Mouse (Mus musculus) lung, postnatal 0 days (tissue): ENCODE data around the gene Olfr1085. TPM values are rescaled to one million over a fixed set of nuclear protein-coding genes. Genes with fewer than 3 reads are reported as not detected.
"Not testable (repeated sequence)": the region's sequence is repeated elsewhere in the genome, so short reads cannot be mapped to it uniquely, and the experiment has no call there.

Experiments used
- ATAC-seq: fragments of 200-750 bp; cut with Nextera tagmentation; 2 replicates; pipeline ENCODE4 v1.8.0; 2017; ENCODE audit warnings: moderate library complexity
- DNase-seq: peaks from one replicate; pipeline ENCODE4 v3.0.0-alpha.2; 2016; ENCODE audit warnings: low spot score
- H3K27ac ChIP-seq: fragments of 300-500 bp; sonication (generic); 2 replicates; pipeline ENCODE4 v1.5.1; 2014; ENCODE audit warnings: antibody characterized with exemption, mild to moderate bottlenecking, low read length, mixed read lengths
- H3K27me3 ChIP-seq: fragments of 300-500 bp; sonication (generic); replicated peaks from 2 replicates; pipeline ENCODE4 v1.6.1; 2014; ENCODE audit warnings: low read length, mixed read lengths; ENCODE audit not compliant: insufficient read depth
- H3K36me3 ChIP-seq: fragments of 300-500 bp; sonication (generic); 2 replicates; pipeline ENCODE4 v1.6.1; 2014; ENCODE audit warnings: low read length, mixed read lengths; ENCODE audit not compliant: insufficient read depth
- H3K4me1 ChIP-seq: fragments of 300-500 bp; sonication (generic); 2 replicates; pipeline ENCODE4 v1.6.1; 2014; ENCODE audit warnings: antibody characterized with exemption, low read depth, low read length, mixed read lengths; ENCODE audit not compliant: insufficient read depth
- H3K4me2 ChIP-seq: fragments of 300-500 bp; sonication (generic); replicated peaks from 2 replicates; pipeline ENCODE4 v1.6.1; 2014; ENCODE audit warnings: low read depth, mild to moderate bottlenecking, low read length, moderate library complexity, mixed read lengths
- H3K4me3 ChIP-seq: fragments of 300-500 bp; sonication (generic); 2 replicates; pipeline ENCODE4 v1.5.1; 2014; ENCODE audit warnings: low read depth, low read length
- H3K9ac ChIP-seq: fragments of 300-500 bp; sonication (generic); replicated peaks from 2 replicates; pipeline ENCODE4 v1.6.1; 2014; ENCODE audit warnings: low read depth, mild to moderate bottlenecking
- H3K9me3 ChIP-seq: fragments of 300-500 bp; sonication (generic); 2 replicates; pipeline ENCODE4 v1.6.1; 2016; ENCODE audit warnings: low read length, mixed read lengths
- CTCF ChIP-seq: IDR thresholded peaks from 2 replicates; pipeline ENCODE4 v1.5.1; 2016; ENCODE audit warnings: antibody characterized with exemption, mild to moderate bottlenecking
- EP300 ChIP-seq: IDR thresholded peaks from 2 replicates; pipeline ENCODE4 v1.6.1; 2016; ENCODE audit warnings: antibody characterized with exemption, mild to moderate bottlenecking, control low read depth
- WGBS: fragments of 180-500 bp; shearing (Covaris S2); extraction: QIAGEN DNeasy Blood & Tissue Kit; methylation state at CpG from one replicate; pipeline ENCODE4 v1.1.7; 2014; 5-methylcytosine and 5-hydroxymethylcytosine counted together
- polyA plus RNA-seq: library from polyadenylated mRNA; unstranded; fragments of >200 nt; fragmentation: Nextera tagmentation; extraction: Ambion mirVana; gene quantifications from 2 replicates; pipeline ENCODE4 v1.2.1, GENCODE M21; 2015

The Olfr1085 gene
- polyA plus RNA-seq: not detected in 2 replicates

DNA sequence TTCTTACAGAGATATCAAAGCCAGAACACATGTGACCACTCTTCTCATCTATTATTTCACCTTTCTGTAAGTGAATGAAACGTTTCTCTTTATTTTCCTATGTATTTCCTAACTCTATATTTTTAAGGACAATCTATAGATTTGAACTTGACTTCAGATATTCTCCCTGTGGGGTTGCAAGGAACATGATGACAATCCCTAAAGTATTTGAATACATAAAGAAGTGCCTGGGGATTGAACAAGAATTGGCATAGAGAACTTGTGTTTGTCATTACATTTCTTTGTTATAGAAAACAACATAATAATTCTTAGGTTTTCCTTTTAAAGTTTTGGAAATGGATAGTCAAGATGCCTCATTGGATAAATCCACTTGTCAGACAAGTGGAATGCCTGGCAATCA lies at the start of gene Olfr1085:
Gene Olfr1085 (minus strand): TSS at position 101 of the 400 bp plus-strand sequence.
- Histone ChIP-seq H3K4me1 (no peaks in the 10 kb centered on the region), H3K27ac (no peak within 1 kb of the TSS), H3K4me2 (no peak within 1 kb of the TSS), H3K4me3 (no peak within 1 kb of the TSS), H3K9me3 (no peaks in the 10 kb centered on the region), H3K36me3 (no peaks in the 10 kb centered on the region), H3K27me3 (no peaks in the 10 kb centered on the region), H3K9ac (no peak within 1 kb of the TSS)
- TF ChIP-seq EP300 (no peak), CTCF (no peak)
- DNase-seq (no peak), ATAC-seq (no peak)
- 14% methylated on average over 1 of the region's 1 CpGs for WGBS

GRCm38 (mm10) chr2:86698295-86698694 lies 36.5 kb upstream of the Olfr1085 start, which contains the start of gene Olfr1087:
Olfr1087 (minus strand) TSS chr2:86698395.
- H3K36me3 ChIP-seq: no peaks in the 10 kb centered on the region
- no peak for TF ChIP-seq EP300
- no peak for TF ChIP-seq CTCF
- no peaks in the 10 kb centered on the region for H3K9me3 ChIP-seq
- no peaks in the 10 kb centered on the region for H3K4me1 ChIP-seq
- H3K9ac ChIP-seq: no peak within 1 kb of the TSS
- DNase-seq (no peak), ATAC-seq (no peak)
- no peak within 1 kb of the TSS for H3K4me3 ChIP-seq
- H3K27ac ChIP-seq: no peak within 1 kb of the TSS
- no peaks in the 10 kb centered on the region for H3K27me3 ChIP-seq
- no peak within 1 kb of the TSS for H3K4me2 ChIP-seq

DNA sequence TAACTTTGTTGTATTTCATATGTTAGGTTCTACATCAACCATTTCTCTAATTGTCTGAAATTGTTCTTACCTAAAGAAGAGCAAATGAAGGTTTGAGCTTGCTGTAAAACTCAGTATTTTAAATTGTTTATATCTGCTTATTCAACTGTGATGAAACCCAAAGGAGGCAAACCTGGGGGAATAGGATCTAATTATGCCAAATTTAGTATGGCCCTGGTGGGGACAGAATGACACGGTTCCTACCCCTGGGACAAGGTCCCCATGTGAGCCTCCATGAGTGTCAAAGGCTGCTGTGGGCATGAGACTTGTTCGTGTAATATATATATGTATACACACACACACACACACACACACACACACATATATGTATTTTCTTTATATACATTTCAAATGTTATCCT lies 18.2 kb upstream of the Olfr1085 start, which contains the start of gene Olfr1086:
Gene Olfr1086 (minus strand): TSS at position 101 of the 400 bp plus-strand sequence.
- no peaks in the 10 kb centered on the region for H3K9me3 ChIP-seq
- H3K36me3 ChIP-seq: no peaks in the 10 kb centered on the region
- H3K27ac ChIP-seq: no peak within 1 kb of the TSS
- no peak within 1 kb of the TSS for H3K4me2 ChIP-seq
- H3K4me1 ChIP-seq: no peaks in the 10 kb centered on the region
- 62% methylated on average over 2 of the region's 2 CpGs for WGBS
- DNase-seq: no peak
- no peak within 1 kb of the TSS for H3K4me3 ChIP-seq
- no peak for TF ChIP-seq CTCF
- no peak for TF ChIP-seq EP300
- H3K27me3 ChIP-seq: no peaks in the 10 kb centered on the region
- H3K9ac ChIP-seq: no peak within 1 kb of the TSS
- no peak for ATAC-seq

- H3K27ac ChIP-seq, H3K36me3 ChIP-seq, H3K4me1 ChIP-seq, H3K4me3 ChIP-seq, ATAC-seq, H3K9ac ChIP-seq, H3K27me3 ChIP-seq, DNase-seq, H3K9me3 ChIP-seq, H3K4me2 ChIP-seq: not testable (repeated sequence)
- 82% methylated on average over 1 of the region's 1 CpGs for WGBS
Measured at GRCm38 (mm10) chr2:86639625-86640024, 22.2 kb downstream of the Olfr1085 start, which contains the start of gene Olfr1084. Olfr1084 (minus strand) TSS chr2:86639725.

Other genes with a start within 250 kb of the Olfr1085 start
- not detected in 2 replicates for gene Olfr1061, start 248.0 kb downstream of the Olfr1085 start, polyA plus RNA-seq
- not detected in 2 replicates for gene Olfr1062, start 235.3 kb downstream of the Olfr1085 start, polyA plus RNA-seq
- not detected in 2 replicates for gene Olfr1065, start 211.4 kb downstream of the Olfr1085 start, polyA plus RNA-seq
- not detected in 2 replicates for gene Olfr1066, start 205.8 kb downstream of the Olfr1085 start, polyA plus RNA-seq
- gene Olfr228, start 174.6 kb downstream of the Olfr1085 start, polyA plus RNA-seq: not detected in 2 replicates
- gene Olfr1076, start 153.6 kb downstream of the Olfr1085 start, polyA plus RNA-seq: not detected in 2 replicates
- gene Olfr1079, start 119.5 kb downstream of the Olfr1085 start, polyA plus RNA-seq: not detected in 2 replicates
- gene Olfr1080, start 103.8 kb downstream of the Olfr1085 start, polyA plus RNA-seq: not detected in 2 replicates
- gene Olfr1082, start 63.1 kb downstream of the Olfr1085 start, polyA plus RNA-seq: not detected in 2 replicates
- gene Olfr1084, start 22.3 kb downstream of the Olfr1085 start, polyA plus RNA-seq: not detected in 2 replicates
- not detected in 2 replicates for gene Olfr1086, start 18.1 kb upstream of the Olfr1085 start, polyA plus RNA-seq
- not detected in 2 replicates for gene Olfr1087, start 36.4 kb upstream of the Olfr1085 start, polyA plus RNA-seq
- gene Olfr1089, start 71.7 kb upstream of the Olfr1085 start, polyA plus RNA-seq: not detected in 2 replicates
- gene Olfr1090, start 97.0 kb upstream of the Olfr1085 start, polyA plus RNA-seq: not detected in 2 replicates
- not detected in 2 replicates for gene Olfr1093, start 120.5 kb upstream of the Olfr1085 start, polyA plus RNA-seq
- gene Olfr141, start 148.0 kb upstream of the Olfr1085 start, polyA plus RNA-seq: not detected in 2 replicates
- gene Olfr1094, start 162.6 kb upstream of the Olfr1085 start, polyA plus RNA-seq: not detected in 2 replicates
- not detected in 2 replicates for gene Olfr1095, start 189.7 kb upstream of the Olfr1085 start, polyA plus RNA-seq
- gene Gm13723, start 212.8 kb upstream of the Olfr1085 start, polyA plus RNA-seq: not detected in 2 replicates
- gene Olfr1097, start 230.2 kb upstream of the Olfr1085 start, polyA plus RNA-seq: not detected in 2 replicates